Mouse (Mus musculus) liver, embryonic 15.5 days (tissue): ENCODE measurements around the gene Ifne. TPM values are rescaled to one million over a fixed set of nuclear protein-coding genes. Genes with fewer than 3 reads are reported as not detected.
A peak's percentile ranks its signal among the peaks of the same experiment; 100 is the strongest.

Experiments used
- ATAC-seq: fragments of 200-750 bp; cut with Nextera tagmentation; 2 replicates; pipeline ENCODE4 v1.8.0; 2017; ENCODE audit warnings: moderate number of reproducible peaks, mild to moderate bottlenecking, moderate library complexity; ENCODE audit not compliant: insufficient read depth
- H3K27ac ChIP-seq: fragments of 300-500 bp; sonication (generic); replicated peaks from 2 replicates; pipeline ENCODE4 v1.5.1; 2015; ENCODE audit warnings: mild to moderate bottlenecking, inconsistent platforms
- H3K27me3 ChIP-seq: fragments of 300-500 bp; sonication (generic); 2 replicates; pipeline ENCODE4 v1.6.1; 2015; ENCODE audit warnings: mild to moderate bottlenecking, inconsistent platforms
- H3K36me3 ChIP-seq: fragments of 300-500 bp; sonication (generic); replicated peaks from 2 replicates; pipeline ENCODE4 v1.6.1; 2015; ENCODE audit warnings: moderate library complexity, mild to moderate bottlenecking, inconsistent platforms
- H3K4me1 ChIP-seq: fragments of 300-500 bp; sonication (generic); replicated peaks from 2 replicates; pipeline ENCODE4 v1.6.1; 2015; ENCODE audit warnings: inconsistent platforms
- H3K4me2 ChIP-seq: fragments of 300-500 bp; sonication (generic); 2 replicates; pipeline ENCODE4 v1.6.1; 2015; ENCODE audit warnings: moderate library complexity, mild to moderate bottlenecking, inconsistent platforms
- H3K4me3 ChIP-seq: fragments of 300-500 bp; sonication (generic); replicated peaks from 2 replicates; pipeline ENCODE4 v1.5.1; 2015; ENCODE audit warnings: mild to moderate bottlenecking, inconsistent platforms
- H3K9ac ChIP-seq: fragments of 300-500 bp; sonication (generic); 2 replicates; pipeline ENCODE4 v1.6.1; 2015; ENCODE audit warnings: moderate library complexity, mild to moderate bottlenecking, inconsistent platforms
- H3K9me3 ChIP-seq: fragments of 300-500 bp; sonication (generic); replicated peaks from 2 replicates; pipeline ENCODE4 v1.6.1; 2016; ENCODE audit warnings: inconsistent platforms
- WGBS: fragments of 180-500 bp; shearing (Covaris S2); methylation state at CpG from one replicate; pipeline ENCODE4 v1.1.7; 2015; ENCODE audit warnings: mixed read lengths; ENCODE audit not compliant: insufficient replicate concordance; 5-methylcytosine and 5-hydroxymethylcytosine counted together
- polyA plus RNA-seq: library from polyadenylated mRNA; unstranded; fragments of >200 nt; fragmentation: Nextera tagmentation; extraction: Ambion mirVana; gene quantifications from 2 replicates; pipeline ENCODE4 v1.2.1, GENCODE M21; 2015

Gene Ifne
- polyA plus RNA-seq, result not detected in 2 replicates

DNA sequence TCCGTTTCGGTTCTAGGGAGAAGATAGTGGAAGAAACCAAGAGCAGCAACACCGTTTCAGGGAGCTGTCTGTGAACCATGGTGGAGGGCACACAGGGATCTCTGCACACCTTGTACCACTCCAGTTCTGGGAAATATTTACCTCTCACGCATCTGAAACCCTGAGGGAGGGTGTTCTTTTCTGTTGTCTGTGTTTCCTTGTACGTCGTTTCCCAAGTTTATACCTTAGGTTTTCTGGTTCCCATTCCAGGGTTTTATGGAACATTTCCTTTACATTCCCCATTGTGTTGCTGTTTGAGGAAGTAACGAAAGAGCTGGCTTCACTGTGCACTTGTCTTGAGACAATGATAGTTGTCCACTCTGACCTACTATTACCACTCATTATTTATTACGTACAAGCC lies at the start of gene Ifne:
Gene Ifne, minus strand, starts transcription at position 101 of the 400 bp plus-strand sequence.
- 63% methylated on average over 8 of the region's 8 CpGs for WGBS
- Histone ChIP-seq H3K27me3 (no peaks in the 10 kb centered on the region), H3K27ac (no peak within 1 kb of the TSS)

DNA sequence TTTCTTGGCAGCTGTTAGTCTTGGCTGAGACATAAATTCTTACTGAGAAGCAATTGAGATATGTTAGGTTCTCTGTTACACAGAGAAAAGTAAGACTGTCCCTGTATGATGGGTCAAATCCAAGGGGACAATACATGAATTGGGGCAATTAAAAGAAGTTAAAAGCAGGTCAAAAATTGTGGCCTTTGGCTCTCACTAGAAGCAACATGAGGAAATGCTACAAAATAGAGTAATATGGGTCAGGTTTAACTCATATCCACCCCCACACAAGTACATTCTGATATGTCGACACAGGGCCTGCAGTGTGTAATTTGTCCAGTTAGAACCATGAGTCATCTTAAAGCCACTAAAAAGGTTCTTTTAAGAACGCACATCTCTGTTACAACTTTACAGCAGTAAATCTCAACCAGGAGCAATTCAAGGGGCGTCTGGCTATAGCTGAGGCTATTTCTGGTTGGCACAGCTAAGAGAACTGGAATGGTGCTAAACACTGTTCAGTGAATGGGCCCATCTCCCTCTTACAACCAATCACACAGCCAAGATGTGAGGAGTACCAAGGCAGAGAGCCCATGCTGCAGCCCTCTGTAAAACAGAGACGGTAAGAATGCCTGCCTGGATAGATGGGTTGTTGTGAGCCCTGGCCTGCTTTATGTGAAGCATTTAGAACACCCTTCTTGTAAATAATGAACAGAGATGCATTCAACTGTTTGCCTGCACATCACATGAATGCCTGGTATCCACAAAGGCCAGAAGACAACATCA lies 48.5 kb upstream of the Ifne start:
- no peak for ATAC-seq
- 74% methylated on average over 4 of the region's 4 CpGs for WGBS
- no peak overlapping the region for H3K4me3 ChIP-seq

More for the DNA sequence above, at the start of gene Ifne:
- Histone ChIP-seq H3K9me3 (no peaks in the 10 kb centered on the region), H3K9ac (no peak within 1 kb of the TSS), H3K4me3 (no peak within 1 kb of the TSS), H3K4me2 (no peak within 1 kb of the TSS), H3K4me1 (peaks cover 33% of the 10 kb centered on the region), H3K36me3 (no peaks in the 10 kb centered on the region)
- no peak for ATAC-seq

GRCm38 (mm10) chr4:88927850-88928249 lies 47.8 kb upstream of the Ifne start:
- ATAC-seq, result no peak
- WGBS, result 74% methylated on average over 2 of the region's 2 CpGs
- H3K27ac ChIP-seq, result no peak overlapping the region
- no peaks in the 10 kb centered on the region for H3K9me3 ChIP-seq
- no peaks in the 10 kb centered on the region for H3K27me3 ChIP-seq
- H3K36me3 ChIP-seq, result no peaks in the 10 kb centered on the region
- no peak overlapping the region for H3K4me3 ChIP-seq
- no peak overlapping the region for H3K9ac ChIP-seq
- no peak overlapping the region for H3K4me2 ChIP-seq
- no peaks in the 10 kb centered on the region; the same call in 1 of the 2 replicates for H3K4me1 ChIP-seq

More for the DNA sequence above, 48.5 kb upstream of the Ifne start:
- Histone ChIP-seq H3K9ac (no peak overlapping the region), H3K36me3 (no peaks in the 10 kb centered on the region), H3K9me3 (no peaks in the 10 kb centered on the region), H3K4me2 (no peak overlapping the region), H3K27me3 (no peaks in the 10 kb centered on the region), H3K4me1 (no peaks in the 10 kb centered on the region; the same call in 1 of the 2 replicates), H3K27ac (no peak overlapping the region)

GRCm38 (mm10) chr4:88926637-88927036 lies 46.6 kb upstream of the Ifne start:
- Histone ChIP-seq H3K36me3 (no peaks in the 10 kb centered on the region), H3K4me3 (no peak overlapping the region), H3K4me2 (no peak overlapping the region), H3K9ac (no peak overlapping the region), H3K27me3 (no peaks in the 10 kb centered on the region), H3K27ac (no peak overlapping the region), H3K9me3 (no peaks in the 10 kb centered on the region), H3K4me1 (no peaks in the 10 kb centered on the region; the same call in 1 of the 2 replicates)
- 89% methylated on average over 1 of the region's 1 CpGs for WGBS
- no peak for ATAC-seq

DNA sequence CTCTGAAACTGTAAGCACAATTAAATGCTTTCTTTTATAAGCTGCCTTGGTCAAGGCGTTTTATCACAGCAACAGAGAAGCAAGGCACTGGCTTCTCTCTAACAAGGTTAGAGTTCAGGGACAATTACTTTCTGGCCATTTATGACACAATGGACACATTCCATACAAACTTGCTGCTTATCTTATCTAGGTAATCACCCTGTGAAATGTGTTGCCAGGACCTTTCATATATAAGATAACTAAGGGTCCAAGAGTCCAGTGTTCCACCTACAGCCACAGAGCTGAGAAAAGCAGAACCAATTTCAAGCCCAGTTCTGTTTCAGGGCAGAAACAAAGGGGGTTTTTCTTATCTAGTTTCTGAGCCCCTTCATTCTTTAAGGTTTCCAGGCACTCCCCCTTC lies 46.1 kb upstream of the Ifne start:
- Histone ChIP-seq H3K27me3 (no peaks in the 10 kb centered on the region), H3K36me3 (no peaks in the 10 kb centered on the region), H3K9me3 (no peaks in the 10 kb centered on the region), H3K4me3 (no peak overlapping the region), H3K9ac (no peak overlapping the region), H3K4me2 (no peak overlapping the region), H3K27ac (no peak overlapping the region), H3K4me1 (peaks cover under 1% of the 10 kb centered on the region; the same call in 1 of the 2 replicates)
- ATAC-seq, result no peak
- 82% methylated on average over 1 of the region's 1 CpGs for WGBS

GRCm38 (mm10) chr4:88925456-88925855 lies 45.5 kb upstream of the Ifne start:
- H3K27me3 ChIP-seq, result no peaks in the 10 kb centered on the region
- no peak overlapping the region for H3K27ac ChIP-seq
- no peaks in the 10 kb centered on the region for H3K9me3 ChIP-seq
- H3K4me1 ChIP-seq, result peaks cover 7% of the 10 kb centered on the region; the same call in 1 of the 2 replicates
- no peak overlapping the region for H3K4me3 ChIP-seq
- WGBS, result 84% methylated on average over 2 of the region's 2 CpGs
- ATAC-seq, result no peak
- H3K4me2 ChIP-seq, result no peak overlapping the region
- H3K36me3 ChIP-seq, result no peaks in the 10 kb centered on the region
- no peak overlapping the region for H3K9ac ChIP-seq

DNA sequence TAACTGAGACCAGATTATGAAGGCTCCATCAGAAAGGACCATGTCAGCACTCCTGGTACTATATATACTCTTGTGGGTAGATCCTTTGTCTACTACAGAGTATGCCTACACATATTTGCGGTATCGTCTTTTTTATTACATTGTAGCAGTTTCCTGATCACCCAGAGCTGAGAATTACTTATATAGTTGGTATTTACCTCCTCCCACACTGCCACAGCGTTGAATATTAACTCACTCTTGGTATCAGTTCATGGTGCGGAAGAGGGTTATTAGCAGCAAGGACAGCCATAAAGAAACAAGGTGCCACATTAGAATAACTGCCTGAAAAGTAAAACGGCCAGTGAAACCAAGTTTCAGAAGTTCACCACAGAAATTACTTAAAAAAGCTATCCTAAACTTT lies 41.3 kb upstream of the Ifne start:
- no peak for ATAC-seq
- H3K27me3 ChIP-seq, result no peaks in the 10 kb centered on the region
- no peak overlapping the region for H3K9ac ChIP-seq
- H3K27ac ChIP-seq, result no peak overlapping the region
- no peak overlapping the region for H3K4me3 ChIP-seq
- no peaks in the 10 kb centered on the region for H3K36me3 ChIP-seq
- H3K4me2 ChIP-seq, result no peak overlapping the region
- WGBS, result 76% methylated on average over 5 of the region's 5 CpGs
- peaks cover 16% of the 10 kb centered on the region; the same call in 1 of the 2 replicates for H3K4me1 ChIP-seq
- H3K9me3 ChIP-seq, result no peaks in the 10 kb centered on the region

- Histone ChIP-seq H3K27ac (no peak overlapping the region), H3K9ac (no peak overlapping the region), H3K4me3 (no peak overlapping the region), H3K36me3 (no peaks in the 10 kb centered on the region), H3K27me3 (no peaks in the 10 kb centered on the region), H3K4me2 (no peak overlapping the region), H3K9me3 (no peaks in the 10 kb centered on the region), H3K4me1 (peaks cover 32% of the 10 kb centered on the region)
- ATAC-seq, result no peak
- 70% methylated on average over 5 of the region's 5 CpGs for WGBS
Measured at GRCm38 (mm10) chr4:88917770-88918460, 37.9 kb upstream of the Ifne start.

DNA sequence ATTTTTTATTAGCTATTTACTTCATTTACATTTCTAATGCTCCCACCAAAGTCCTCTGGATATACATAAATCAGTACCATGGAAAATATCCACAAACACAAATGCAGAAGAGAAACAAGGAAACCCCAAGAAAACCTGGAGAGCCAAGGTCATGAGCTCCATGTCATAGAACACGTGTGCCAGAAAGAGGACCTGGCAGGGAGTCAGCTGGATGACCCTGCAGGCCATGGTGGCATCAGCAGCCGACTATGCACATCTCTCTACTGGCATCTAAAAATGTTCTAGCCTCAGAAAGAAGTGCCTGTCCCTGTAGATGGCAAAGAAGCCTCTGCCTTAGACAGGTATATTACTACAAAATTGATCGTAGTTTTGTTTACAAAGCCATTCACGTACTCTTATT lies 36.3 kb upstream of the Ifne start:
- no peak overlapping the region for H3K9ac ChIP-seq
- no peak overlapping the region for H3K4me3 ChIP-seq
- no peaks in the 10 kb centered on the region for H3K9me3 ChIP-seq
- no peaks in the 10 kb centered on the region for H3K27me3 ChIP-seq
- no peak overlapping the region for H3K4me2 ChIP-seq
- 70% methylated on average over 4 of the region's 4 CpGs for WGBS
- H3K27ac ChIP-seq, result no peak overlapping the region
- ATAC-seq, result no peak
- no peaks in the 10 kb centered on the region for H3K36me3 ChIP-seq
- peaks cover 40% of the 10 kb centered on the region for H3K4me1 ChIP-seq

GRCm38 (mm10) chr4:88913984-88914383 lies 34.0 kb upstream of the Ifne start:
- peak overlapping the region; percentile 38 for H3K4me2 ChIP-seq
- peaks cover 35% of the 10 kb centered on the region for H3K4me1 ChIP-seq
- H3K36me3 ChIP-seq, result no peaks in the 10 kb centered on the region
- no peaks in the 10 kb centered on the region for H3K27me3 ChIP-seq
- 31% methylated on average over 1 of the region's 1 CpGs for WGBS
- H3K9me3 ChIP-seq, result no peaks in the 10 kb centered on the region
- ATAC-seq, result peak; percentile 91
- no peak overlapping the region for H3K4me3 ChIP-seq
- H3K27ac ChIP-seq, result no peak overlapping the region
- H3K9ac ChIP-seq, result no peak overlapping the region

- 0 out of 2 replicates have a peak overlapping the region, but pooled peaks have one; percentile 22 for H3K27ac ChIP-seq
- ATAC-seq, result peak; percentile 67; the same call in 1 of the 2 replicates
- H3K27me3 ChIP-seq, result no peaks in the 10 kb centered on the region
- 33% methylated on average over 2 of the region's 2 CpGs for WGBS
- H3K9ac ChIP-seq, result no peak overlapping the region
- no peaks in the 10 kb centered on the region for H3K36me3 ChIP-seq
- H3K4me1 ChIP-seq, result peaks cover 29% of the 10 kb centered on the region
- no peaks in the 10 kb centered on the region for H3K9me3 ChIP-seq
- no peak overlapping the region for H3K4me2 ChIP-seq
- H3K4me3 ChIP-seq, result no peak overlapping the region
Measured at GRCm38 (mm10) chr4:88912882-88913281, 32.9 kb upstream of the Ifne start.
